Mouse (Mus musculus): ENCODE measurements around the gene Olfr981.
"Not testable (repeated sequence)": the region's sequence is repeated elsewhere in the genome, so short reads cannot be mapped to it uniquely, and the experiment has no call there.

The Olfr981 gene

GRCm38 (mm10) chr9:40021164-40021563, at the start of gene Olfr981:
TSS of gene Olfr981 (plus strand) at chr9:40021464.
- no peak for DNase-seq (ENCODE audit: low spot score)

GRCm38 (mm10) chr9:39976581-39977145, 44.6 kb upstream of the Olfr981 start:
- DNase-seq (ENCODE audit: low spot score): not testable (repeated sequence)

- DNase-seq (ENCODE audit: low spot score): no peak
These were observed 29.5 kb upstream of the Olfr981 start, which contains the start of gene Olfr978 for GRCm38 (mm10) chr9:39991813-39992212. TSS of gene Olfr978 (plus strand) at chr9:39992113.

GRCm38 (mm10) chr9:40003365-40003764, 17.9 kb upstream of the Olfr981 start, which contains the start of gene Olfr979:
TSS of gene Olfr979 (minus strand) at chr9:40003465.
- DNase-seq (ENCODE audit: low spot score): no peak

- no peak for DNase-seq (ENCODE audit: low spot score)
These were observed 11.8 kb upstream of the Olfr981 start, which contains the start of gene Olfr980 for GRCm38 (mm10) chr9:40009482-40009881. TSS of gene Olfr980 (minus strand) at chr9:40009582.

GRCm38 (mm10) chr9:40050138-40050537, 28.9 kb downstream of the Olfr981 start:
- no peak for DNase-seq (ENCODE audit: low spot score)

GRCm38 (mm10) chr9:40073529-40073928, 52.3 kb downstream of the Olfr981 start, which contains the start of gene Olfr982:
TSS of gene Olfr982 (plus strand) at chr9:40073829.
- no peak for DNase-seq (ENCODE audit: low spot score)
